Mouse (Mus musculus) stomach, postnatal 0 days (tissue): ENCODE measurements at regions not wholly inside any gene's neighbourhood (a gene's known extent, or its start where the extent isn't known, plus 50 kb on each side); places are given as distances from the start of the nearest gene placed in this dataset.

Experiments used
- ATAC-seq: fragments of 200-750 bp; cut with Nextera tagmentation; 2 replicates; pipeline ENCODE4 v1.8.0; 2017; ENCODE audit not compliant: low FRiP score, low TSS enrichment
- DNase-seq: peaks from one replicate; pipeline ENCODE4 v3.0.0-alpha.2; 2016; ENCODE audit warnings: low spot score
- H3K27ac ChIP-seq: fragments of 300-500 bp; sonication (generic); replicated peaks from 2 replicates; pipeline ENCODE4 v1.5.1; 2014; ENCODE audit warnings: mild to moderate bottlenecking, control low read depth
- H3K27me3 ChIP-seq: fragments of 300-500 bp; sonication (generic); 2 replicates; pipeline ENCODE4 v1.6.1; 2014; ENCODE audit warnings: low read length; ENCODE audit not compliant: control insufficient read depth, insufficient read depth
- H3K36me3 ChIP-seq: fragments of 300-500 bp; sonication (generic); 2 replicates; pipeline ENCODE4 v1.6.1; 2014; ENCODE audit warnings: low read length, mixed read lengths; ENCODE audit not compliant: control insufficient read depth, insufficient read depth
- H3K4me1 ChIP-seq: fragments of 300-500 bp; sonication (generic); replicated peaks from 2 replicates; pipeline ENCODE4 v1.6.1; 2014; ENCODE audit warnings: antibody characterized with exemption; ENCODE audit not compliant: control insufficient read depth, insufficient read depth
- H3K4me2 ChIP-seq: fragments of 300-500 bp; sonication (generic); replicated peaks from 2 replicates; pipeline ENCODE4 v1.6.1; 2014; ENCODE audit warnings: low read depth, mild to moderate bottlenecking, control low read depth, moderate library complexity
- H3K4me3 ChIP-seq: fragments of 300-500 bp; sonication (generic); 2 replicates; pipeline ENCODE4 v1.5.1; 2014; ENCODE audit warnings: low read depth, low read length, control low read depth
- H3K9ac ChIP-seq: fragments of 300-500 bp; sonication (generic); 2 replicates; pipeline ENCODE4 v1.6.1; 2014; ENCODE audit warnings: mild to moderate bottlenecking, low read length, control low read depth, mixed read lengths
- H3K9me3 ChIP-seq: fragments of 300-500 bp; sonication (generic); 2 replicates; pipeline ENCODE4 v1.6.1; 2016; ENCODE audit warnings: low read length; ENCODE audit not compliant: control insufficient read depth
- CTCF ChIP-seq: IDR thresholded peaks from 2 replicates; pipeline ENCODE4 v1.5.1; 2016; ENCODE audit warnings: antibody characterized with exemption, low read depth, mild to moderate bottlenecking, moderate library complexity
- EP300 ChIP-seq: optimal IDR thresholded peaks from 2 replicates; pipeline ENCODE3; 2016; ENCODE audit warnings: antibody characterized with exemption
- WGBS: fragments of 180-500 bp; shearing (Covaris S2); extraction: QIAGEN DNeasy Blood & Tissue Kit; methylation state at CpG from one replicate; pipeline ENCODE4 v1.1.7; 2014; 5-methylcytosine and 5-hydroxymethylcytosine counted together

DNA sequence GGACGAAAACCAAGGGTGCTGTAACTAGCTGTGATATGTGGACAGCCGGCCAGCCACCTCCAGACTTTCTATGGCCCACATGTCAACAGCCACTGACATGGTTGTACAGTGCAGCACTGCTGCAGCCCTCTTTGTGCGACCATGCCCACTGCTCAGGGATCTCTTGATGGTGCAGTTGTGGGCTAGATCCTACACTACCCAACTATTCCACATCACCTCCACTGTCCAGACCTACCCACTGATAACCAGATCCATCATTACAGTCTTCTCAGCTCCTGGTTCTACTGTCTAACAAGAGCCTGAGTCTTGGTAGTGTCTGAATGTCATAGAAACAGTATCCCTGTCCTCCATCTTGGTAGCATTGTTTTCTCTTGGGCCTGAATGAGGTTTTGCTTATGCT lies 81.5 kb upstream of the Bod1 start:
- H3K27ac ChIP-seq, result no peak overlapping the region
- H3K9me3 ChIP-seq, result no peaks in the 10 kb centered on the region
- 88% methylated on average over 3 of the region's 3 CpGs for WGBS
- no peak overlapping the region for H3K4me2 ChIP-seq
- TF ChIP-seq CTCF, result no peak
- TF ChIP-seq EP300, result no peak
- no peak overlapping the region for H3K4me3 ChIP-seq
- no peaks in the 10 kb centered on the region for H3K4me1 ChIP-seq
- H3K9ac ChIP-seq, result no peak overlapping the region
- no peaks in the 10 kb centered on the region for H3K27me3 ChIP-seq
- ATAC-seq (no peak), DNase-seq (no peak)
- no peaks in the 10 kb centered on the region for H3K36me3 ChIP-seq

DNA sequence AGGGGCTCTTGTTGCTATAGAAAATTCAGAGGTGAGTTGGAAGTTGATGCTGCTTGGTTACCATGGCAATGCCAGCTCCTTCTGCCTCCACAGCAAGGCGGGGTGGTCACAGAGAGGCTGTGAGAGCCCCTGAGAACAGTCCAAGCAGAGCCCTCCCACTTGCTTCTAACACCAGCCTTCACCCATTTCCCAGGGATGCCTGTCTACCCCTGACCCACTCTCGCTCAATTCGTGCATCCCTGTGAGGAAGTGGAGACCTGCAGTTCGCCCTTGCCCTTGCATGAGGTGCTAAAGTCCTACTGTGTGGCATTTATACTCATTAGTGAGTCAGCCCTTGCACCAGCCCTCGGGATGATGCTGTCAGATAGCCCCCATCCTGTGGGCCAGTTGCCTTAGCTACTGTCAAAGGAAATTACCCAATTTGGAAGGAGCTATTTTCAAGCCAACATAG lies 82.1 kb upstream of the Bod1 start:
- H3K9ac ChIP-seq, result no peak overlapping the region
- TF ChIP-seq CTCF, result no peak
- no peaks in the 10 kb centered on the region for H3K36me3 ChIP-seq
- no peaks in the 10 kb centered on the region for H3K4me1 ChIP-seq
- no peak for ATAC-seq
- no peak for DNase-seq
- no peaks in the 10 kb centered on the region for H3K9me3 ChIP-seq
- H3K4me3 ChIP-seq, result no peak overlapping the region
- 45% methylated on average over 5 of the region's 5 CpGs for WGBS
- H3K27ac ChIP-seq, result no peak overlapping the region
- no peak overlapping the region for H3K4me2 ChIP-seq
- no peaks in the 10 kb centered on the region for H3K27me3 ChIP-seq

DNA sequence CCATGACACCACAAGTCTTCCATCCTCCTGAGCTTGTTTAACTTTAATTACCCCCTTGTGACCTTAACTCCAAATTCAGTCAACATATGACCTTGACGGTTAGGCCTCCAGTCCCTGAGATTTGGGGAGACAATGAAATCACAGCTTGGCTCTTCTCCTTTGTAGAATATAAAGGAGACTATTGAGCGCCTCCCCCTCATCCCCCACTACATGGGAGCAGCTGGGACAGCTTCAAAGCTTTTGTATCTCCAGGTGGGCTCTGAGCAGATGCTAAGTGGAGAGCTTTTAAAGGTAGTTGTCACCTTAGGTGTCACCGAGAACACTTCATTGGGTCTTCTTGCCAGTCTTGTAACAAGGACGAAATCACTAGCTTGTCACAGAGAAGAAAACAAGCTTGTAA lies 82.7 kb upstream of the Bod1 start:
- DNase-seq, result no peak
- H3K9ac ChIP-seq, result no peak overlapping the region
- H3K27me3 ChIP-seq, result no peaks in the 10 kb centered on the region
- H3K9me3 ChIP-seq, result no peaks in the 10 kb centered on the region
- no peak overlapping the region for H3K4me3 ChIP-seq
- no peaks in the 10 kb centered on the region for H3K4me1 ChIP-seq
- no peaks in the 10 kb centered on the region for H3K36me3 ChIP-seq
- no peak overlapping the region for H3K4me2 ChIP-seq
- no peak for ATAC-seq
- 58% methylated on average over 4 of the region's 4 CpGs for WGBS
- no peak overlapping the region for H3K27ac ChIP-seq
- TF ChIP-seq EP300 (no peak), CTCF (no peak)

DNA sequence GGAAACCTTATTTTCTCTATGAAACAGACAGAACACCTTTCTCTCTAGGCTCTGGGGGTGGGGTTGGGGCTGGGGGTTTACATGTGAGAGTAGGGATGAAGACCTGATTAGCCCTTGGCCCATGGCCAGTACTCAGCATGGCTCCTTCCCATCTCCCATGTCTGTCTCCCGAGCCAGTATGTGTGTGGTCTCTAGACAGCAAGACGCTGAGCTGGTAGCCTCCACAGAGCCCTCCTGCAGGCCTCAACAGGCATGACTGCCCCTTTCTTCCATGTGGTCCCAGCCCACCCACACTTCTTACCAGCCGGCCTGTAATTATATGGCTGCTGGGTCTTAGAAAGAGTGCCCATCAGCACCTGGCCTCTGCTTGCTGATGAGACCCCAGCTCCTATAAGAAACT lies 84.2 kb upstream of the Bod1 start:
- no peak for ATAC-seq
- 53% methylated on average over 3 of the region's 3 CpGs for WGBS
- Histone ChIP-seq H3K27me3 (no peaks in the 10 kb centered on the region), H3K4me2 (no peak overlapping the region), H3K9ac (no peak overlapping the region), H3K9me3 (no peaks in the 10 kb centered on the region), H3K4me3 (no peak overlapping the region), H3K36me3 (no peaks in the 10 kb centered on the region), H3K27ac (no peak overlapping the region), H3K4me1 (no peaks in the 10 kb centered on the region)
- DNase-seq, result no peak
- TF ChIP-seq CTCF (no peak), EP300 (no peak)

DNA sequence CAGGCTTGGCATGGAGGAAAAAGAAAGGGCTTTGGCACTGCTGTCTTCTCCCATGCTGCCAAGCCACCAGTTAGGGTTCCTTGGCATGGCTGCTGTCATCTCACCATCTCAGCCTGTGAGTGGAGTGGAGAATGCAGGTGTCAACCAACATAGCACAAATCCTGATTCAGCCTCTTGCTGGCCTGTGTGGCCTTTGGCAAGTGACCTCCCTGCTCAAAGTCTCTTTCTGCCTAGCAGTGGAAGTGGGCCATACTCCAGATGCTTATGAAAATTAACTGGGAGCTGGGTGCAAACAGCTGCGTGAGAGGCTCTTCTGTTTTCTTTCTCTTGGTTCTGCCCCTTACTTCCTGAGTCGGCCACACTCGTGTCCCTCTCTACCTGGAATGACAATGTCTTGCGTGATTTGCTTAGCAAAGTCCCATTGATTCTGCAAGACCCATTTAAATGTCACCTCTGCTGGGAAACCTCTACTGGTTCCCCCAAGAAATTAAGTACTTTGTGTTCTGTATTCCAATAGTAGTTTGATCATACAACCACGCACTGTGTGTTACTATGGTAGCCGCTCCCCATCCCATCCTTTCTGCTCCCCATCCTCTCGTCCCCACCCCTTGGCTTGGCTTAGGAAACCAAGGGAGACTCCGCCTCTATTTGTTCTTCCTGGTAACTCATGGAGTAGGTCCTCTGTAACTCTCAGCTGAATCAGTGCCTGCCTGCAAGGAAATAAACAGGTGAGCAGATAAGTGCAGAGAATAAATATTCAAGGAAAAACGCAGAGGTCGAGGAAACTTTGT lies 84.9 kb upstream of the Bod1 start:
- DNase-seq (peak; percentile 46), ATAC-seq (peak; percentile 83)

More for the DNA sequence above, 84.9 kb upstream of the Bod1 start:
- no peaks in the 10 kb centered on the region for H3K27me3 ChIP-seq
- no peaks in the 10 kb centered on the region for H3K4me1 ChIP-seq
- H3K4me3 ChIP-seq, result no peak overlapping the region
- no peaks in the 10 kb centered on the region for H3K9me3 ChIP-seq
- H3K36me3 ChIP-seq, result no peaks in the 10 kb centered on the region
- peak overlapping the region; percentile 71; the same call in 1 of the 2 replicates for H3K27ac ChIP-seq
- H3K9ac ChIP-seq, result no peak overlapping the region
- TF ChIP-seq CTCF (no peak), EP300 (no peak)
- H3K4me2 ChIP-seq, result no peak overlapping the region
- WGBS, result 60% methylated on average over 10 of the region's 10 CpGs
